ENCODE assay signal across 9 mouse cellular contexts in genomic region chr8:84065457-84066072, GRCm38 (mm10). TPM values are rescaled to one million over a fixed set of nuclear protein-coding genes. Genes with fewer than 3 reads are reported as not detected.
A peak's percentile ranks its signal among the peaks of the same experiment; 100 is the strongest.
DNase-seq lines count a peak whose midpoint lies in the region; ATAC-seq and TF ChIP-seq lines count a peak whose summit lies in the region.
"Had no signal": no experiment of that assay in that cellular context is flagged by ENCODE, and none has a peak within 500 bp of the region (broad histone marks: within the 10 kb centered on the region; RNA-seq: fewer than 3 reads in every experiment).

No protein-coding gene starts in this region.

- 36% methylated on average over 5 of the region's 5 CpGs for WGBS in embryonic facial prominence, embryonic 11.5 days
- WGBS in intestine, embryonic 14.5 days: 27% methylated on average over 5 of the region's 5 CpGs

- no peak for DNase-seq in layer of hippocampus, adult 2 months (ENCODE audit: low spot score in 2 of 2)
- DNase-seq in layer of hippocampus, adult 9-10 months (ENCODE audit: low spot score): no peak
- no peak for DNase-seq in embryonic facial prominence, embryonic 11.5 days (ENCODE audit: low spot score)
- no peak for DNase-seq in intestine, embryonic 14.5 days (ENCODE audit: low spot score)
- peak; percentile 51 for DNase-seq in naive thymus-derived CD4-positive, alpha-beta T cell, adult 2 months (ENCODE audit: low read depth)
- no peak for DNase-seq in right cerebral cortex, postnatal 36 days (ENCODE audit: low spot score in 2 of 2)
- DNase-seq in layer of hippocampus, adult 18-20 months (ENCODE audit: low spot score in 2 of 2): no peak
- no peak for DNase-seq in frontal cortex, adult 2 months (ENCODE audit: extremely low spot score in 1 of 2, low spot score in 1 of 2)

- no peaks in the 10 kb centered on the region for H3K36me3 ChIP-seq in embryonic facial prominence, embryonic 11.5 days (replicated peaks; ENCODE audit: control insufficient read depth, insufficient read depth, low read depth, low read length)
- H3K36me3 ChIP-seq in intestine, embryonic 14.5 days (ENCODE audit: control insufficient read depth, insufficient read depth, low read length): no peaks in the 10 kb centered on the region

- peak overlapping the region; percentile 81 for H3K9ac ChIP-seq in embryonic facial prominence, embryonic 11.5 days (replicated peaks; ENCODE audit: low read length)
- peak overlapping the region; percentile 70 for H3K9ac ChIP-seq in intestine, embryonic 14.5 days (ENCODE audit: low read length)

- H3K4me3 ChIP-seq in layer of hippocampus, adult 2 months: peak overlapping the region; percentile 72
- H3K4me3 ChIP-seq in embryonic facial prominence, embryonic 11.5 days (ENCODE audit: low read depth, low read length): peak overlapping the region; percentile 56
- H3K4me3 ChIP-seq in intestine, embryonic 14.5 days (ENCODE audit: low read depth, low read length): peak overlapping the region; percentile 66

- H3K4me1 ChIP-seq in embryonic facial prominence, embryonic 11.5 days (ENCODE audit: control insufficient read depth, insufficient read depth, low read length): peaks cover 2% of the 10 kb centered on the region; the same call in 1 of the 2 replicates
- peaks cover 23% of the 10 kb centered on the region for H3K4me1 ChIP-seq in intestine, embryonic 14.5 days (replicated peaks; ENCODE audit: control insufficient read depth, insufficient read depth, low read length)

- peak overlapping the region; percentile 97 for H3K27ac ChIP-seq in layer of hippocampus, adult 2 months
- 0 out of 2 replicates have a peak overlapping the region, but pooled peaks have one; percentile 56 for H3K27ac ChIP-seq in embryonic facial prominence, embryonic 11.5 days (replicated peaks; ENCODE audit: low read depth, low read length)
- H3K27ac ChIP-seq in intestine, embryonic 14.5 days (ENCODE audit: low read depth): peak overlapping the region; percentile 90

- no peaks in the 10 kb centered on the region for H3K9me3 ChIP-seq in embryonic facial prominence, embryonic 11.5 days (replicated peaks; ENCODE audit: control insufficient read depth, low read length)
- no peaks in the 10 kb centered on the region for H3K9me3 ChIP-seq in intestine, embryonic 14.5 days (ENCODE audit: control insufficient read depth, low read length)

- no peak for TF ChIP-seq CTCF in layer of hippocampus, adult 2 months (conservative IDR thresholded peaks at IDR 0.05)

- ATAC-seq in embryonic facial prominence, embryonic 11.5 days (replicated peaks; ENCODE audit: insufficient number of reproducible peaks, low FRiP score, low TSS enrichment, low read depth): no peak
- ATAC-seq in intestine, embryonic 14.5 days (replicated peaks; ENCODE audit: low FRiP score, low TSS enrichment, low read depth): no peak

- H3K4me2 ChIP-seq in embryonic facial prominence, embryonic 11.5 days (ENCODE audit: low read depth, low read length): peak overlapping the region; percentile 74
- H3K4me2 ChIP-seq in intestine, embryonic 14.5 days (ENCODE audit: low read length): peak overlapping the region; percentile 81

- no peaks in the 10 kb centered on the region for H3K27me3 ChIP-seq in embryonic facial prominence, embryonic 11.5 days (ENCODE audit: control insufficient read depth, insufficient read depth, low read length)
- H3K27me3 ChIP-seq in intestine, embryonic 14.5 days (replicated peaks; ENCODE audit: control insufficient read depth, insufficient read depth, low read length): no peaks in the 10 kb centered on the region

RNA-seq across cellular contexts. Expression of gene Gm10643, which starts 0.6 kb away (rescaled TPM):
- total RNA-seq in layer of hippocampus, adult 2 months (2021): 1 to 10 TPM; 4.2 to 6.7 TPM
- 1.2 and 2.0 TPM in 2 replicates for polyA plus RNA-seq in embryonic facial prominence, embryonic 11.5 days (2014; fragmentation: Nextera tagmentation; extraction: Ambion mirVana)
- polyA plus RNA-seq in intestine, embryonic 14.5 days (2014; fragmentation: Nextera tagmentation; extraction: Ambion mirVana): 1.5 and 1.9 TPM in 2 replicates
- total RNA-seq in layer of hippocampus, adult 18-20 months (2021): 1 to 10 TPM; 4.9 to 5.6 TPM
- polyA plus RNA-seq in frontal cortex, adult 2 months (2012; rRNA removed): 3.7 and 5.3 TPM in 2 replicates

RNA-seq across cellular contexts. Expression of gene Rfx1, which starts 1.1 kb away (rescaled TPM):
- 10 to 100 TPM; 28.7 to 33.3 TPM for total RNA-seq in layer of hippocampus, adult 2 months (2021)
- 7.5 and 8.2 TPM in 2 replicates for polyA plus RNA-seq in embryonic facial prominence, embryonic 11.5 days (2014; fragmentation: Nextera tagmentation; extraction: Ambion mirVana)
- polyA plus RNA-seq in intestine, embryonic 14.5 days (2014; fragmentation: Nextera tagmentation; extraction: Ambion mirVana): 11.1 and 11.6 TPM in 2 replicates
- total RNA-seq in layer of hippocampus, adult 18-20 months (2021): 10 to 100 TPM; 27.3 to 28.1 TPM
- 36.6 and 37.9 TPM in 2 replicates for polyA plus RNA-seq in frontal cortex, adult 2 months (2012; rRNA removed)

RNA-seq across cellular contexts. Expression of gene Rln3, which starts 20.8 kb away (rescaled TPM):
- total RNA-seq in layer of hippocampus, adult 2 months (2021): not detected
- polyA plus RNA-seq in embryonic facial prominence, embryonic 11.5 days (2014; fragmentation: Nextera tagmentation; extraction: Ambion mirVana): not detected in 2 replicates
- polyA plus RNA-seq in intestine, embryonic 14.5 days (2014; fragmentation: Nextera tagmentation; extraction: Ambion mirVana): 0.40 and 0.41 TPM in 2 replicates
- not detected for total RNA-seq in layer of hippocampus, adult 18-20 months (2021)
- not detected in 2 replicates for polyA plus RNA-seq in frontal cortex, adult 2 months (2012; rRNA removed)
- total RNA-seq: layer of hippocampus, postnatal 14 days had no signal

RNA-seq across cellular contexts. Expression of gene Il27ra, which starts 23.2 kb away (rescaled TPM):
- total RNA-seq in layer of hippocampus, adult 2 months (2021): 1 to 10 TPM; 2.0 TPM
- 0.31 and 0.38 TPM in 2 replicates for polyA plus RNA-seq in embryonic facial prominence, embryonic 11.5 days (2014; fragmentation: Nextera tagmentation; extraction: Ambion mirVana)
- 0.69 and 1.2 TPM in 2 replicates for polyA plus RNA-seq in intestine, embryonic 14.5 days (2014; fragmentation: Nextera tagmentation; extraction: Ambion mirVana)
- total RNA-seq in layer of hippocampus, adult 18-20 months (2021): 1 to 10 TPM; 1.6 to 1.9 TPM
- 0.40 and 0.42 TPM in 2 replicates for polyA plus RNA-seq in frontal cortex, adult 2 months (2012; rRNA removed)

RNA-seq across cellular contexts. Expression of gene Dcaf15, which starts 39.0 kb away (rescaled TPM):
- total RNA-seq in layer of hippocampus, adult 2 months (2021): 10 to 100 TPM; 21.2 to 22.5 TPM
- 9.8 and 11.3 TPM in 2 replicates for polyA plus RNA-seq in embryonic facial prominence, embryonic 11.5 days (2014; fragmentation: Nextera tagmentation; extraction: Ambion mirVana)
- 10.8 and 11.7 TPM in 2 replicates for polyA plus RNA-seq in intestine, embryonic 14.5 days (2014; fragmentation: Nextera tagmentation; extraction: Ambion mirVana)
- total RNA-seq in layer of hippocampus, adult 18-20 months (2021): 10 to 100 TPM; 16.9 to 17.6 TPM
- polyA plus RNA-seq in frontal cortex, adult 2 months (2012; rRNA removed): 32.9 and 40.8 TPM in 2 replicates
